Mouse (Mus musculus) thymus, postnatal 10 days (tissue): ENCODE data around the gene Sh3d19.

ENCODE experiments used
- DNase-seq, 2 experiments: peaks; one replicate each; pipeline ENCODE4 v3.0.0; 2021; ENCODE audit warnings: low spot score in 2 of 2

The Sh3d19 gene

GRCm38 (mm10) chr3:86028658-86029375 lies 57.9 kb downstream of the Sh3d19 start:
- DNase-seq, result no peak

DNA sequence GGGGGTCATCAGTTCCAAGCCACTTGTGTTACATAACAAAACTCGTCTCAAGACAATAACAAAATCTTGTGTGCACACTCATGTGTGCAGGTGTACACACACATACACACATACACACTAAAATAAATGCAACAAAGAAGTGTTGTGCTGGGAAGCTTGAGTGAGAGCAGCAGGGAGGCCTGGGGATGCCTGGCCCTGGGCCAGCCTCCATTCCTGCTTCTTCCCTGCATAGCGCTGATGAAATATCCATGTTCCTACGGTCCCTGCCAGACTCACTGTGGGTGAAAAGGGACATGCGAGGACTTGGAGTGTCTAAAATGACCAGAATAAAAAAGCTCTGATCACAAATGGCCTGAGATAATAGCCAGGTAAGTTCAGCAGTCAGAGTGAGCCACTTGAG lies 59.7 kb downstream of the Sh3d19 start:
- DNase-seq, result no peak

DNA sequence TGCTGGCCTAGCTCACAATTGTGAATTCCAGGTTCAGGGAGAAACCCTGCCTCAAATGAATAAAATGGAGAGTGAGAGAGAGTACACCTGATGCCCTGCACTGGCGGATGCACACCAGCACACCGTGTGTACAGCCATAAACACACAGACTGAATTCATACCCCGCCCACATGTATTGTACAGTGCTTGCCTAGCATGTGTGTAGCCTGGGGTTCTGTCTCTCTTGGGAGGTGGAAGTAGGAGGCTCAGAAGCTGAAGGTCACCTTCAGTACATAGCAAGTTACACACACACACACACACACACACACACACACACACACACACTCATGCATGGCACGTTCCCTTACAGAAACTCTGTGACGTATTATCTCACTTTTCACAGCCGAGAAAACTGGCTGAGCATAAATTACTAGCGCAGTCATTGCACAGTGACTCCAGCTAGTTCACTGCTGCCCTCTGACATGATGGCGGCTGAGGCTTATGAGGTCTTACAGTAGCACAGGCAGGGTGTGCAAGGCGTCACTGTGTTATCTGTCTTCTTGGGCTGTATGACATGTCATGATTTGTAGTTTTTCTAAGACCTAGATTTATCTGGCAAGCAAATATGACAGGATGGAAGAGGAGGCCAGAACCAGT lies 62.7 kb downstream of the Sh3d19 start:
- DNase-seq, result no peak

- DNase-seq, result no peak
Measured at GRCm38 (mm10) chr3:86037926-86038484, 67.1 kb downstream of the Sh3d19 start.

- no peak for DNase-seq
Measured at GRCm38 (mm10) chr3:86038648-86039047, 67.7 kb downstream of the Sh3d19 start.

DNA sequence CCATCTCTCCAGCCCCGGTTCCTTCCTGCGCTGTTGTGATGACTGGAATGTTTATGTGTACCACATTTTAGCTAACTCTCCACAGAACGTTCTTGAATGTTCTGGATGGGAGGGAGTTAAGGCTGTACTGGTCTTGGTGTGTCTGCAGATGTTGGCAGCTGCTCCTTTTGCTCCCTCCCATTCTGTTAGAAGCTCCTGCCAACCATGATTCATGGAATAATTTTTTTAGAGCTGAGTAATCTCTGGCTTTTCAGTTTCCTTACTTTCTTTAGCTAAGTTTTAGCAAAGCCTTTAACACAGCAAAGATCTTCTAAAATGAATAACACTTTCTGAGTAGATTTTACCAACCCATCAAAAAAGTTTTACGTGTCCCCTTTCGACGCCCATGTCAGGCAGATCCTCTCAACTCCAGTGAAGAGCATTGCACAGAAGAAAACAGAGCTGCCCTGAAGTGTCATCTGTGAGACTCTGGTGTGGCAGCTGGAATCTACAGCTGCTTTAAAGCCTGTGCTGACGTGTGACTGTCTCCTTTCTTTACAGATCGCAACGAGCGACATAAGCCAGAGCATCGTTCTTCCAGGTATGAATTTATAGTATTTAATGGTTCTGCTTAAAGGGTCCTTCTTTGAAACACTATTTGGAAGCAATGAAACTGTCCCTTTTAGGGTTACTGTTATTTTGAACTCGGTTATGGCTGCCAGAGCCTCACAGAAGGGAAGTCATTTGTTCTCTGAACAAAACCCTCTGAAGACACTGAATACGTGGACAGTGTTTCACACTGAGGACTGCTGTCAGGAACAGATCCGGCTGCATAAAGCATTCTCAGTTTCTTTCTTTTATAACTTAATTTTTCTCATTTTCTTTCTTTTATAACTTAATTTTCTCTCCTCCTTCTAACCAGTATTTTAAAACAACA lies 69.6 kb downstream of the Sh3d19 start:
- DNase-seq, result no peak

GRCm38 (mm10) chr3:86047686-86048408 lies 76.9 kb downstream of the Sh3d19 start:
- no peak for DNase-seq

GRCm38 (mm10) chr3:86049041-86049440 lies 78.1 kb downstream of the Sh3d19 start:
- DNase-seq, result no peak

GRCm38 (mm10) chr3:86056678-86057077 lies 85.8 kb downstream of the Sh3d19 start:
- no peak for DNase-seq

- DNase-seq, result no peak
Measured at GRCm38 (mm10) chr3:86057436-86058095, 86.7 kb downstream of the Sh3d19 start.

- DNase-seq, result no peak
Measured at GRCm38 (mm10) chr3:86069646-86070250, 98.8 kb downstream of the Sh3d19 start.

- DNase-seq, result no peak
Measured at GRCm38 (mm10) chr3:86070799-86071198, 99.9 kb downstream of the Sh3d19 start.

DNA sequence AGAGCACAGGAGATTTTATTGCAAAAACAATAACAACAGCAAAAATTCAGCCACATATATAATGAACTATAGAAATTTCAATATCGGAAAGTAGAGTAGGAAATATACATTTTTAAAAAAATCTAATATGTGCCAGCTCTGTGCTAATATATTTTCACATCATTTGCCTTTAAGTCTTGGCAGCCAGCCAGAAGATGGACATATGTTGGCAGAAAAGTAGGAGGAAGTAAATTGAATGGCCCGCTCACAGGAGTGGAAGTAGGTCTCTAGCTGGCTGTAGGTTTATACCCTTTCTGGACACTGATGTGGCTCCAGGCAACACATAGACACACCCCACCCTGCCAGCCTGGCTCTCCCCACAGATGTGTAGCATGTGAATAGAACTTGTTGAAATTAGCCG lies 101.2 kb downstream of the Sh3d19 start:
- DNase-seq, result no peak

- no peak for DNase-seq
Measured at GRCm38 (mm10) chr3:86072889-86073288, 102.0 kb downstream of the Sh3d19 start.

DNA sequence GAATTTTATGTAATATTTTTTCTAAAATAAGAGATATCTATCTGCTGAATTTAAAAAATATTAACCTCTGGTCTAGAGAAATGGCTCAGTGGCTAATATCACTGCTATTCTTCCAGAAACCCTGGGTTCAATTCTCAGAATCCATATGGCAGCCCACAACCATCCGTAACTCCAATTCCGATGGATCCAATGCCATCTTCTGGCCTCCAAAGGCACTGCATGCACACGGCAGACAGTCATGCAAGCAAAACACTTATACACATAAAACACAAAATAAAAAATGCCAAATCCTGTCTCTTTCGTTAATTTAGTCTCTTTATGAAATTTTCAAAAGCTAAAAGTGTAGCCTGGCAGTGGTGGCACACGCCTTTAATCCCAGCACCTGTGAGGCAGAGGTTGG lies 104.7 kb downstream of the Sh3d19 start:
- no peak for DNase-seq

DNA sequence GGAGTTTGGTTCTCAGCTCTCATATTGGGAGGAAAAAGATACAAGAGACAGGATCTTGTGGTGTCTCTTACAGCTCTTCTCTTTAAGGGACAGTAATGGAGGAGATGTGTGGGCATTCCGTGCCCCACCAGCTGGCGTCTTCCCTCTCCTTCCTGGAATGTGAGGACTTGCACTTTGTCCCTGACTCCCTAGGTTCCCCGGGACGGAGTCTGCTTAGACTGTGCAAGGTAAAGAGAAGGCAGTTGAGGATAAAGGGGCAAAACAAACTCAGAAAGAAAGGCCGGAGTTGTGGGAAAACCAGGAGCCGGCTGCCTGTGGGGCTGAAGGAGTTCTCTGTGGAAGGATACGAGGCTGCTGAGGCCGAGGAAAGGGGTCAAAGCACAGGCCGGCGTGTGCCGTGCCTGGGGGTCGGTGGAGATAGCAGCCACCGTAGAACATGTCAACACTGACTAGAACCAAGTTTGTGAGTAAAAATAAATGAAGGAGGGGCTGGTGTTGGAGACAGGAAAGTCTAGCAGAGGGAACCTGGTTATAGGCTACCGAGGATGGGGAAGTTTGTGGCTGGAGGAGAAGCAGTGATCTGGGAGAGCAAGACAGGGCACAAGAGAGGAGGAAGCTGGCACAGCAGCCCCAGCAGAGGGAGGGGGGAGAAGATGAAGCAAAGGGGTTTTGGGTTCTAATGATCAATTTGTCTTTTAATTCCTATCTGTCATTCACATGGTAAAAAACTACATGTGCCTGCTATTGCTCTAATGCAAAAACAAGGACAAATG lies 105.8 kb downstream of the Sh3d19 start:
- no peak for DNase-seq

GRCm38 (mm10) chr3:86083051-86083450 lies 112.1 kb downstream of the Sh3d19 start:
- no peak for DNase-seq

DNA sequence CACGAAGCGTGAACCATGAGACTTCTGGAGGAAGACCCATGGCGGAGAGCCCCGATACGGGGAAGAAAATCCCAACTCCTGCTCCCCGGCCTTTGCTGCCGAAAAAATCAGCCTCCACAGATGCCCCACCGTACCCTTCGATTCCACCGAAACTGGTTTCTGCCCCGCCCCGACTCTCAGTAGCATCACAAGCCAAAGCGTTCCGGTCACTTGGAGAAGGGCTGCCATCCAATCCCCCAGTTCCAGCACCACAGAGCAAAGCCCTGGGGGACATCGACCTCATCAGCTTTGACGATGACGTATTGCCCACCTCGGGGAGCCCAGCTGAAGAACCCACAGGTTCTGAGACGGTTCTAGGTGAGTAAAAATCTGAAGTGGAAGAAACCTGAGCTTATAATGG lies 114.1 kb downstream of the Sh3d19 start:
- DNase-seq, result no peak

DNA sequence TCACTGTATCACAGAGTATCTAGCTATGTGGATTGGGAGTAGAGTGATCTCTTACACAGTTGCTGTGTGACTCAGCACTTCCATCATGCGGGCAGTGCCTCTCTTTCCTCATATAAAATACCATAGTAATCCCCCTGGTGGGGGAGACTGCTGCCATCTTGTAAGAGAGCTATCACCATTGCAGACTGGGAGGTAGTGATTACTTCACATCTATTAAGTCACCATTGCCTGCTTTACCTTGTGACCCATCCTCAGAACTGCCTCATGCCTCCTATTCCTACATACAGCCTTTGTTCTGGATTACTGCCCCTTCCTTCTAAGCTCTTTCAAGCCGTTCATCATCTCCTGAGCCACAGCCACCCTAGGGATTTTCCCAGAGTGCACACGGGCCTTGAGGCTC lies 117.0 kb downstream of the Sh3d19 start:
- DNase-seq, result no peak
